Mouse (Mus musculus) bone marrow macrophage, adult 2 months (primary cell): ENCODE measurements around the gene Amz1. TPM values are rescaled to one million over a fixed set of nuclear protein-coding genes. Genes with fewer than 3 reads are reported as not detected.

ENCODE experiments used
- H3K27ac ChIP-seq: 2 replicates; pipeline ENCODE4 v1.5.1; 2012; ENCODE audit warnings: low read depth, low read length; ENCODE audit not compliant: insufficient read depth
- H3K4me1 ChIP-seq: 2 replicates; pipeline ENCODE4 v1.6.1; 2012; ENCODE audit warnings: low read length; ENCODE audit not compliant: control insufficient read depth, insufficient read depth
- H3K4me3 ChIP-seq: 2 replicates; pipeline ENCODE4 v1.5.1; 2012; ENCODE audit warnings: mild to moderate bottlenecking, low read length, moderate library complexity; ENCODE audit not compliant: insufficient read depth
- CTCF ChIP-seq: IDR thresholded peaks from 2 replicates; pipeline ENCODE4 v1.5.1; 2012; ENCODE audit warnings: low read depth, mild to moderate bottlenecking, low read length, moderate library complexity
- POLR2A ChIP-seq: IDR thresholded peaks from 2 replicates; pipeline ENCODE4 v1.6.1; 2012; ENCODE audit warnings: mild to moderate bottlenecking, low read depth, low read length, borderline replicate concordance
- polyA plus RNA-seq: library from polyadenylated mRNA; stranded (reverse); fragments of >200 nt; gene quantifications from 2 replicates; pipeline ENCODE4 v1.2.4, GENCODE M21; 2012; ENCODE audit not compliant: missing spikeins, insufficient read depth, insufficient read length

Gene Amz1
- polyA plus RNA-seq, 1 experiment, result 27.0 TPM

GRCm38 (mm10) chr5:140701661-140702060 lies 22.3 kb upstream of the Amz1 start:
- Histone ChIP-seq H3K27ac (peak overlapping the region; percentile 45), H3K4me1 (peaks cover 16% of the 10 kb centered on the region), H3K4me3 (peak overlapping the region; percentile 94)
- TF ChIP-seq CTCF (no peak), POLR2A (no peak)

- no peak for TF ChIP-seq CTCF
- no peak for TF ChIP-seq POLR2A
- H3K4me1 ChIP-seq, result peaks cover 16% of the 10 kb centered on the region
- peak within 1 kb of the TSS; percentile 94 for H3K4me3 ChIP-seq
- peak within 1 kb of the TSS; percentile 45 for H3K27ac ChIP-seq
Measured at GRCm38 (mm10) chr5:140702103-140702513, 21.8 kb upstream of the Amz1 start, which contains the start of gene Iqce. Iqce (minus strand) TSS chr5:140702378.

GRCm38 (mm10) chr5:140702618-140703175 lies 21.2 kb upstream of the Amz1 start:
- Histone ChIP-seq H3K4me1 (peaks cover 16% of the 10 kb centered on the region), H3K4me3 (peak overlapping the region; percentile 94), H3K27ac (peak overlapping the region; percentile 39)
- TF ChIP-seq CTCF (no peak), POLR2A (no peak)

GRCm38 (mm10) chr5:140703480-140704377 lies 20.2 kb upstream of the Amz1 start:
- Histone ChIP-seq H3K27ac (peak overlapping the region; percentile 49), H3K4me3 (peak overlapping the region; percentile 62)

GRCm38 (mm10) chr5:140704378-140705251 lies 19.3 kb upstream of the Amz1 start, which contains the start of gene Brat1:
Brat1 (plus strand) TSS chr5:140705011.
- peaks cover 16% of the 10 kb centered on the region for H3K4me1 ChIP-seq
- peak within 1 kb of the TSS; percentile 74 for H3K27ac ChIP-seq
- TF ChIP-seq POLR2A (0 out of 2 replicates have a peak, but pooled peaks have one; percentile 34), CTCF (no peak)
- peak within 1 kb of the TSS; percentile 71 for H3K4me3 ChIP-seq

More at GRCm38 (mm10) chr5:140703480-140704377, 20.2 kb upstream of the Amz1 start:
- TF ChIP-seq POLR2A (no peak), CTCF (no peak)
- peaks cover 16% of the 10 kb centered on the region for H3K4me1 ChIP-seq

- peak overlapping the region; percentile 70 for H3K27ac ChIP-seq
- H3K4me3 ChIP-seq, result peak overlapping the region; percentile 71
- no peak for TF ChIP-seq POLR2A
- TF ChIP-seq CTCF, result no peak
- H3K4me1 ChIP-seq, result peaks cover 16% of the 10 kb centered on the region
Measured at GRCm38 (mm10) chr5:140705501-140706171, 18.3 kb upstream of the Amz1 start.

- no peak overlapping the region for H3K4me3 ChIP-seq
- TF ChIP-seq CTCF (no peak), POLR2A (no peak)
Measured at GRCm38 (mm10) chr5:140710315-140710714, 13.6 kb upstream of the Amz1 start.

GRCm38 (mm10) chr5:140711040-140711439 lies 12.9 kb upstream of the Amz1 start:
- no peak overlapping the region for H3K4me3 ChIP-seq
- TF ChIP-seq POLR2A, result no peak
- no peak for TF ChIP-seq CTCF
- H3K4me1 ChIP-seq, result peaks cover 1% of the 10 kb centered on the region
- no peak overlapping the region for H3K27ac ChIP-seq

More at GRCm38 (mm10) chr5:140710315-140710714, 13.6 kb upstream of the Amz1 start:
- no peak overlapping the region for H3K27ac ChIP-seq
- H3K4me1 ChIP-seq, result peaks cover 4% of the 10 kb centered on the region

- Histone ChIP-seq H3K4me3 (no peak overlapping the region), H3K27ac (no peak overlapping the region), H3K4me1 (peaks cover 21% of the 10 kb centered on the region)
- no peak for TF ChIP-seq CTCF
- TF ChIP-seq POLR2A, result no peak
Measured at GRCm38 (mm10) chr5:140720773-140721172, 3.2 kb upstream of the Amz1 start.
